Mouse (Mus musculus) liver, adult 10 weeks (tissue): ENCODE data around the gene Igbp1b. TPM values are rescaled to one million over a fixed set of nuclear protein-coding genes. Genes with fewer than 3 reads are reported as not detected.

ENCODE experiments used
- polyA plus RNA-seq: library from polyadenylated mRNA; stranded (reverse); fragments of 350-450 nt; fragmentation: Illumina TruSeq; extraction: RNeasy Lipid Tissue Mini Kit (QIAGEN cat#74804); gene quantifications from one replicate; pipeline ENCODE4 v1.2.3, GENCODE M21; 2014; ENCODE audit warnings: low read depth, low replicate concordance

Gene Igbp1b
- polyA plus RNA-seq = not detected

GRCm38 (mm10) chr6:138658516-138658915 lies at the start of gene Igbp1b:
Igbp1b (minus strand) TSS chr6:138658544.

Other genes with a start within 250 kb of the Igbp1b start
- not detected for gene Lmo3, start 76.6 kb downstream of the Igbp1b start, polyA plus RNA-seq